Mouse (Mus musculus) megakaryocyte, embryonic 14.5 days (primary cell): ENCODE data around the gene Klhl9.

Source experiments
- FLI1 ChIP-seq: IDR thresholded peaks from 2 replicates; pipeline ENCODE4 v1.6.1; 2012; ENCODE audit warnings: low read length, inconsistent platforms, mixed read lengths
- GATA1 ChIP-seq: IDR thresholded peaks from 3 replicates; pipeline ENCODE4 v1.6.1; 2012; ENCODE audit warnings: mixed read lengths, low read length, inconsistent platforms, borderline replicate concordance

DNA sequence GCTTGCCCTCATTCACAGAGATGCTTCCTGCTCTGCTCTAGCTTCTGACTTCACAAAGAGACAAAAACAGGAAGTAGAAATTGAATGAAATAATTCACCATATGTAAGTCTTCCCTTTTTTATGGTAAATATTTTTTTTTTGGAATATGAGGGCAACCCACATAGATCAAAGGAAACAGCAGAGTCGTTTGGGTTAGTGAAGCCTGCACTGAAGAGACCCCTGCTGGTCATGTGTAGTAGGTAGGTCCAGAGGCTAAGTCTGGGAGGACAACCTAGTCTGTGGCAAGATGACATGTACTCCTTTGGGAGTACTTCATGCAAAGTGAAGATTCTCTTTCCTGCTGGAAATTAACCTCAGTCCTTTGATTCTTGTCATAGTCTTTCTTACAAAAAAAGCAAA lies 5.1 kb upstream of the Klhl9 start:
- TF ChIP-seq FLI1 (no peak), GATA1 (no peak)
